Mouse (Mus musculus) hindbrain, embryonic 14.5 days (tissue): ENCODE results near the gene Dpp6. TPM values are rescaled to one million over a fixed set of nuclear protein-coding genes. Genes with fewer than 3 reads are reported as not detected.
A peak's percentile ranks its signal among the peaks of the same experiment; 100 is the strongest.
"Not testable (repeated sequence)": the region's sequence is repeated elsewhere in the genome, so short reads cannot be mapped to it uniquely, and the experiment has no call there.

Source experiments
- ATAC-seq: fragments of 200-750 bp; cut with Nextera tagmentation; 2 replicates; pipeline ENCODE4 v1.8.0; 2017; ENCODE audit warnings: moderate number of reproducible peaks, mild to moderate bottlenecking, moderate TSS enrichment, moderate library complexity; ENCODE audit not compliant: low FRiP score
- DNase-seq: peaks from one replicate; pipeline ENCODE4 v3.0.0-alpha.2; 2015; ENCODE audit warnings: low spot score
- H3K27ac ChIP-seq: fragments of 300-500 bp; sonication (generic); 2 replicates; pipeline ENCODE4 v1.5.1; 2014; ENCODE audit warnings: mild to moderate bottlenecking, moderate library complexity
- H3K27me3 ChIP-seq: fragments of 300-500 bp; sonication (generic); 2 replicates; pipeline ENCODE4 v1.6.1; 2014; ENCODE audit warnings: mild to moderate bottlenecking, low read length, mixed read lengths; ENCODE audit not compliant: control insufficient read depth, insufficient read depth
- H3K36me3 ChIP-seq: fragments of 300-500 bp; sonication (generic); replicated peaks from 2 replicates; pipeline ENCODE4 v1.6.1; 2014; ENCODE audit not compliant: control insufficient read depth, insufficient read depth
- H3K4me1 ChIP-seq: fragments of 300-500 bp; sonication (generic); replicated peaks from 2 replicates; pipeline ENCODE4 v1.6.1; 2014; ENCODE audit warnings: antibody characterized with exemption, low read length, mixed read lengths; ENCODE audit not compliant: control insufficient read depth, insufficient read depth
- H3K4me2 ChIP-seq: fragments of 300-500 bp; sonication (generic); replicated peaks from 2 replicates; pipeline ENCODE4 v1.6.1; 2014; ENCODE audit warnings: mild to moderate bottlenecking, moderate library complexity
- H3K4me3 ChIP-seq: fragments of 300-500 bp; sonication (generic); replicated peaks from 2 replicates; pipeline ENCODE4 v1.5.1; 2014; ENCODE audit warnings: mild to moderate bottlenecking, low read length
- H3K9ac ChIP-seq: fragments of 300-500 bp; sonication (generic); 2 replicates; pipeline ENCODE4 v1.6.1; 2014
- H3K9me3 ChIP-seq: fragments of 300-500 bp; sonication (generic); 2 replicates; pipeline ENCODE4 v1.6.1; 2016; ENCODE audit warnings: low read length; ENCODE audit not compliant: control insufficient read depth
- WGBS: fragments of 180-500 bp; shearing (Covaris S2); extraction: QIAGEN DNeasy Blood & Tissue Kit; methylation state at CpG from one replicate; pipeline ENCODE4 v1.1.7; 2014; 5-methylcytosine and 5-hydroxymethylcytosine counted together
- polyA plus RNA-seq: library from polyadenylated mRNA; unstranded; fragments of >200 nt; fragmentation: Nextera tagmentation; extraction: Ambion mirVana; gene quantifications from 2 replicates; pipeline ENCODE4 v1.2.1, GENCODE M21; 2014

The Dpp6 gene
- polyA plus RNA-seq, 1 experiment from 2014 or later: 86.7 TPM

- DNase-seq (no peak), ATAC-seq (no peak)
Measured at GRCm38 (mm10) chr5:27456981-27457380, 640.0 kb downstream of the Dpp6 start.

GRCm38 (mm10) chr5:27457686-27458085 lies 640.7 kb downstream of the Dpp6 start:
- Histone ChIP-seq H3K9ac (no peak overlapping the region), H3K4me2 (no peak overlapping the region), H3K9me3 (no peaks in the 10 kb centered on the region), H3K4me1 (no peaks in the 10 kb centered on the region), H3K27me3 (no peaks in the 10 kb centered on the region), H3K27ac (no peak overlapping the region), H3K36me3 (no peaks in the 10 kb centered on the region), H3K4me3 (no peak overlapping the region)
- no peak for DNase-seq
- ATAC-seq: no peak
- 56% methylated on average over 1 of the region's 1 CpGs for WGBS

More at GRCm38 (mm10) chr5:27456981-27457380, 640.0 kb downstream of the Dpp6 start:
- Histone ChIP-seq H3K27ac (no peak overlapping the region), H3K4me3 (no peak overlapping the region), H3K4me1 (no peaks in the 10 kb centered on the region), H3K9ac (no peak overlapping the region), H3K27me3 (no peaks in the 10 kb centered on the region), H3K36me3 (no peaks in the 10 kb centered on the region), H3K9me3 (no peaks in the 10 kb centered on the region), H3K4me2 (no peak overlapping the region)
- 72% methylated on average over 1 of the region's 1 CpGs for WGBS

GRCm38 (mm10) chr5:27474964-27475465 lies 658.0 kb downstream of the Dpp6 start:
- Histone ChIP-seq H3K36me3 (0 out of 2 replicates have a peak, but pooled peaks cover 13% of the 10 kb centered on the region), H3K4me1 (no peaks in the 10 kb centered on the region), H3K9ac (no peak overlapping the region), H3K4me3 (no peak overlapping the region), H3K9me3 (no peaks in the 10 kb centered on the region), H3K27me3 (no peaks in the 10 kb centered on the region), H3K4me2 (no peak overlapping the region), H3K27ac (no peak overlapping the region)
- WGBS: 87% methylated on average over 4 of the region's 4 CpGs
- ATAC-seq (no peak), DNase-seq (no peak)

- 0 out of 2 replicates have a peak overlapping the region, but pooled peaks have one; percentile 26 for H3K27ac ChIP-seq
- no peak for DNase-seq
Measured at GRCm38 (mm10) chr5:27481706-27482105, 664.7 kb downstream of the Dpp6 start.

GRCm38 (mm10) chr5:27486138-27486537 lies 669.1 kb downstream of the Dpp6 start:
- no peak overlapping the region for H3K27ac ChIP-seq
- H3K36me3 ChIP-seq: no peaks in the 10 kb centered on the region
- no peaks in the 10 kb centered on the region; the same call in 1 of the 2 replicates for H3K4me1 ChIP-seq
- ATAC-seq (no peak), DNase-seq (no peak)
- no peak overlapping the region for H3K4me2 ChIP-seq
- no peaks in the 10 kb centered on the region for H3K9me3 ChIP-seq
- H3K27me3 ChIP-seq: no peaks in the 10 kb centered on the region
- H3K9ac ChIP-seq: no peak overlapping the region
- no peak overlapping the region for H3K4me3 ChIP-seq
- 40% methylated on average over 1 of the region's 1 CpGs for WGBS

More at GRCm38 (mm10) chr5:27481706-27482105, 664.7 kb downstream of the Dpp6 start:
- WGBS: 75% methylated on average over 2 of the region's 2 CpGs
- H3K9ac ChIP-seq: no peak overlapping the region
- no peak overlapping the region for H3K4me3 ChIP-seq
- H3K27me3 ChIP-seq: no peaks in the 10 kb centered on the region
- no peaks in the 10 kb centered on the region for H3K4me1 ChIP-seq
- H3K4me2 ChIP-seq: no peak overlapping the region
- H3K36me3 ChIP-seq: no peaks in the 10 kb centered on the region
- no peaks in the 10 kb centered on the region for H3K9me3 ChIP-seq
- no peak for ATAC-seq

GRCm38 (mm10) chr5:27490942-27491341 lies 673.9 kb downstream of the Dpp6 start:
- peak overlapping the region; percentile 57 for H3K27ac ChIP-seq
- H3K27me3 ChIP-seq: no peaks in the 10 kb centered on the region
- ATAC-seq: peak; percentile 65
- 59% methylated on average over 4 of the region's 4 CpGs for WGBS
- no peak overlapping the region for H3K4me3 ChIP-seq
- peak; percentile 55 for DNase-seq
- no peaks in the 10 kb centered on the region; the same call in 1 of the 2 replicates for H3K4me1 ChIP-seq
- no peak overlapping the region for H3K9ac ChIP-seq
- H3K4me2 ChIP-seq: no peak overlapping the region
- no peaks in the 10 kb centered on the region for H3K36me3 ChIP-seq
- H3K9me3 ChIP-seq: no peaks in the 10 kb centered on the region

- 78% methylated on average over 1 of the region's 1 CpGs for WGBS
- not testable (repeated sequence) for H3K4me1 ChIP-seq, H3K36me3 ChIP-seq, H3K4me2 ChIP-seq, H3K4me3 ChIP-seq, H3K9ac ChIP-seq, H3K27me3 ChIP-seq, H3K9me3 ChIP-seq, ATAC-seq, H3K27ac ChIP-seq, DNase-seq
Measured at GRCm38 (mm10) chr5:27501338-27501737, 684.3 kb downstream of the Dpp6 start, which contains the start of gene Speer4b. Gene Speer4b, minus strand, starts transcription at chr5:27501438.

GRCm38 (mm10) chr5:27518716-27519115 lies 701.7 kb downstream of the Dpp6 start:
- Histone ChIP-seq H3K36me3 (no peaks in the 10 kb centered on the region), H3K27me3 (no peaks in the 10 kb centered on the region), H3K9me3 (no peaks in the 10 kb centered on the region), H3K4me1 (no peaks in the 10 kb centered on the region), H3K9ac (no peak overlapping the region), H3K4me3 (no peak overlapping the region), H3K27ac (no peak overlapping the region), H3K4me2 (no peak overlapping the region)
- DNase-seq (no peak), ATAC-seq (no peak)

- 74% methylated on average over 1 of the region's 1 CpGs for WGBS
- no peak overlapping the region for H3K27ac ChIP-seq
- H3K9me3 ChIP-seq: no peaks in the 10 kb centered on the region
- no peaks in the 10 kb centered on the region for H3K36me3 ChIP-seq
- H3K27me3 ChIP-seq: no peaks in the 10 kb centered on the region
- no peak for ATAC-seq
- H3K9ac ChIP-seq: no peak overlapping the region
- H3K4me1 ChIP-seq: no peaks in the 10 kb centered on the region
- H3K4me3 ChIP-seq: no peak overlapping the region
- H3K4me2 ChIP-seq: no peak overlapping the region
- no peak for DNase-seq
Measured at GRCm38 (mm10) chr5:27526906-27527305, 709.9 kb downstream of the Dpp6 start.

GRCm38 (mm10) chr5:27544816-27545270 lies 727.8 kb downstream of the Dpp6 start:
- peak; percentile 75 for DNase-seq
- Histone ChIP-seq H3K9me3 (no peaks in the 10 kb centered on the region), H3K27me3 (no peaks in the 10 kb centered on the region), H3K27ac (no peak overlapping the region), H3K4me2 (no peak overlapping the region), H3K4me3 (no peak overlapping the region), H3K36me3 (no peaks in the 10 kb centered on the region), H3K9ac (no peak overlapping the region), H3K4me1 (no peaks in the 10 kb centered on the region)
- WGBS: 22% methylated on average over 2 of the region's 2 CpGs
- peak; percentile 72 for ATAC-seq
